Mouse (Mus musculus) forebrain, embryonic 10.5 days (tissue): ENCODE results near the gene H2afv. TPM values are rescaled to one million over a fixed set of nuclear protein-coding genes. Genes with fewer than 3 reads are reported as not detected.
A peak's percentile ranks its signal among the peaks of the same experiment; 100 is the strongest.

Experiments used
- DNase-seq: peaks from one replicate; pipeline ENCODE4 v3.0.0-alpha.2; 2017; ENCODE audit warnings: low spot score; ENCODE audit errors: extremely low spot score
- H3K27ac ChIP-seq: fragments of 300-500 bp; sonication (generic); 2 replicates; pipeline ENCODE4 v1.5.1; 2016; ENCODE audit warnings: mild to moderate bottlenecking
- H3K27me3 ChIP-seq: fragments of 300-500 bp; sonication (generic); 2 replicates; pipeline ENCODE4 v1.6.1; 2016; ENCODE audit warnings: mild to moderate bottlenecking; ENCODE audit not compliant: poor library complexity, severe bottlenecking
- H3K36me3 ChIP-seq: fragments of 300-500 bp; sonication (generic); replicated peaks from 2 replicates; pipeline ENCODE4 v1.6.1; 2016; ENCODE audit warnings: mild to moderate bottlenecking, moderate library complexity
- H3K4me1 ChIP-seq: fragments of 300-500 bp; sonication (generic); 2 replicates; pipeline ENCODE4 v1.6.1; 2016
- H3K4me3 ChIP-seq: fragments of 300-500 bp; sonication (generic); 2 replicates; pipeline ENCODE4 v1.5.1; 2016; ENCODE audit warnings: mild to moderate bottlenecking, moderate library complexity
- H3K9me3 ChIP-seq: fragments of 300-500 bp; sonication (generic); 2 replicates; pipeline ENCODE4 v1.6.1; 2016; ENCODE audit warnings: mild to moderate bottlenecking, moderate library complexity
- WGBS: fragments of 180-500 bp; shearing (Covaris S2); methylation state at CpG from one replicate; pipeline ENCODE4 v1.1.7; 2016; 5-methylcytosine and 5-hydroxymethylcytosine counted together
- microRNA-seq: library from miRNA; unstranded; fragments of <30 nt; microRNA quantifications from one replicate; pipeline ENCODE4, GENCODE M21; 2017
- polyA plus RNA-seq: library from polyadenylated mRNA; unstranded; fragments of >200 nt; fragmentation: Nextera tagmentation; extraction: Ambion mirVana; gene quantifications from 2 replicates; pipeline ENCODE4 v1.2.1, GENCODE M21; 2016

H2afv gene
- polyA plus RNA-seq, 1 experiment from 2014 or later = 844 TPM

DNA sequence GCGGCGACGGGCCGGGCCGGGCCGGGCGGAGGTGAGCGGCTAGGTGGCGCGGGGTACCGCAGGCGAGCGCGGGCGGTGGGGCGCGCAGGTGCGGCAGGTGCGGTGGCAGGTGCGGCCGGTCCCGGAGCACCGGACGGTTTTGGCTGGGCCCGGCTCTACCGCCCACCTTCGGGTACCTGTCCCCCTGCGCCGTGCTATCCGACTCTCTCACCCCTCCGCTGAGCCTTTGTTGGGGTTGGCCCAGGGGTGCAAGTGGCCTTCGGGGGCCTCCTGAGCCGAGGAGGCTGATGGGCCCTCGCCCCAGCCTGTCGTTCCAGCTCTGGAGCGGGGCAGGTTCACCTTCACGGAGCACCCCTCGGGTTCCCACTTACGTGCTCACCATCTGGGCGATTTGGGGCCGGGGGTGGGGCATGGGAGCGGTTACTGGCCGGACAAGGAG lies 54.7 kb downstream of the H2afv start:
- peak; percentile 37 for DNase-seq

DNA sequence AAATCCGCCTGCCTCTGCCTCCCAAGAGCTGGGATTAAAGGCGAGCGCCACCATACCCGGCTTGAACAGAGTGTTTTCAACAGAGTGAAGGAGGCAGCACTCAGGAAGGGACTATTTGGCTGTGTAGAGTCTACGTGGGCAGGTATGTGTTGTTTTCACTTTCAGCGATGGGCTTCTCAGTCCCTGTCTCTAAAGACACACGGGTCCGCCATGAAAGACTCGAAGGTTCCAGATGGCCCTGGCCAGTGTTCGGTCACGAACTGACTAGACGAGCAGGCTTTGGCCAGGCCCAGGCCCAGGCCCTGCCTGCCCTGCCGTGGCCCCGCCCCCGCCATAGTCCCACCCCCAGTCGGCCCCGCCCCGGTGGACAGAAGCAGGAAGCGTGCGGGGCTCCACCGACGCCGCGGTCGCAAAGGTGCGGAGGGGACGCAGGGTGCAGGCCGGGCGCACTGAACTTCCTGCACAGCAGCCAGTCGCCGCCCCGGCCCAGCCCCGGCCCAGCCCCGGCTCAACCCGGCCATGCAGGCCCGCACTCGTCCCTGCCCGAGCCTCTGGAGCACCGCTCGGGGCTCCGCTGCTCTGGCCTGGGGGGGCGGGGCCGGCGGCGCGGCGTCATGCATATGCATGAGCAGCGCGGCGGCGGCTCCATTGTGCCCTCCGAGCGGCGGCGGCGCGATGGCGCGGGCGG lies 55.4 kb downstream of the H2afv start, which contains the start of gene Zmiz2:
Zmiz2 (plus strand) TSS at position 349 of the 688 bp plus-strand sequence.
- peaks cover 26% of the 10 kb centered on the region for H3K4me1 ChIP-seq
- peak; percentile 94 for DNase-seq
- H3K9me3 ChIP-seq = no peaks in the 10 kb centered on the region
- H3K4me3 ChIP-seq = peak within 1 kb of the TSS; percentile 79
- no peaks in the 10 kb centered on the region for H3K27me3 ChIP-seq
- 6% methylated on average over 60 of the region's 60 CpGs for WGBS
- peaks cover 24% of the 10 kb centered on the region for H3K36me3 ChIP-seq
- H3K27ac ChIP-seq = peak within 1 kb of the TSS; percentile 95

More for the DNA sequence above, 54.7 kb downstream of the H2afv start:
- Histone ChIP-seq H3K4me3 (peak overlapping the region; percentile 79), H3K27me3 (no peaks in the 10 kb centered on the region), H3K9me3 (no peaks in the 10 kb centered on the region), H3K36me3 (peaks cover 30% of the 10 kb centered on the region), H3K4me1 (peaks cover 26% of the 10 kb centered on the region), H3K27ac (peak overlapping the region; percentile 95)
- WGBS = under 1% methylated on average over 43 of the region's 43 CpGs

DNA sequence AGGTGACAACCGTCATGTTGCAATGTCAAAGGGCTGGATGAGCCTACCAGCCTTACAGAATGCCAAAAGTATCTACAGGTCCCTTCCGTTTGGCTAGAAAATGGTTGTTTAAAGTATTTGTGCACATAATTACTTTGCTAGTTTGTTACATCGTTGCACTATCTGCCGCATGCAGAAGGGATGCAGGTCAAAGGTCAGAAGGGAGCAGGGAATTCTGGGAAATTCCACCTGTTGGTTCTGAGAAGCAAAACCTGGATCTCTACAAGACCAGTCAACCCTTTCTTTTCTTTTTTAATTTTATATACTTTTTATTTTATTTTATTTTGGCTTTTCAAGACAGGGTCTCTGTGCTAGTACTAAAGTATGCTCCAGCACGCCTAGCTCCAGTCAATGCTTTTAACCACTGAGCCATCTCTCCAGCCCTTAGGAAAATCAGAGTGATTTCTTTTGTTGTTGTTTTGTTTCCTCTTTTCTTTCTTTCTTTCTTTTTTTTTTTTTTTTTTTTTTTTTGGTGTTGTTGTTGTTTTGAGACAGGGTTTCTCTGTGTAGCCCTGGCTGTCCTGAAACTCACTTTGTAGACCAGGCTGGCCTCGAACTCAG lies 56.0 kb downstream of the H2afv start:
- WGBS = 88% methylated on average over 6 of the region's 6 CpGs
- no peaks in the 10 kb centered on the region for H3K27me3 ChIP-seq
- no peak for DNase-seq

GRCm38 (mm10) chr11:6380916-6381315 lies 63.3 kb downstream of the H2afv start:
- Histone ChIP-seq H3K36me3 (no peaks in the 10 kb centered on the region), H3K9me3 (no peaks in the 10 kb centered on the region), H3K27ac (no peak overlapping the region), H3K27me3 (no peaks in the 10 kb centered on the region), H3K4me1 (no peaks in the 10 kb centered on the region), H3K4me3 (no peak overlapping the region)
- 89% methylated on average over 6 of the region's 6 CpGs for WGBS
- no peak for DNase-seq

More for the DNA sequence above, 56.0 kb downstream of the H2afv start:
- H3K36me3 ChIP-seq = peaks cover 19% of the 10 kb centered on the region
- H3K27ac ChIP-seq = peak overlapping the region; percentile 95
- peak overlapping the region; percentile 79; the same call in 1 of the 2 replicates for H3K4me3 ChIP-seq
- H3K4me1 ChIP-seq = peaks cover 26% of the 10 kb centered on the region
- H3K9me3 ChIP-seq = no peaks in the 10 kb centered on the region

Small RNAs within 50 kb of the gene (microRNA-seq; reads per million reads assigned to microRNA genes)
- gene Gm22123 (not detected), gene Mir7651 (0.90 reads per million)

Other genes with a start within 250 kb of the H2afv start
- 0.57 TPM in 2 replicates for gene A730071L15Rik, start 244.4 kb downstream of the H2afv start, polyA plus RNA-seq
- 56.5 and 57.3 TPM in 2 replicates for gene Nudcd3, start 244.0 kb downstream of the H2afv start, polyA plus RNA-seq
- not detected in 2 replicates for gene Npc1l1, start 214.3 kb downstream of the H2afv start, polyA plus RNA-seq
- 133 and 135 TPM in 2 replicates for gene Ddx56, start 176.7 kb downstream of the H2afv start, polyA plus RNA-seq
- 116 and 126 TPM in 2 replicates for gene Tmed4, start 169.6 kb downstream of the H2afv start, polyA plus RNA-seq
- gene Ogdh, start 152.8 kb downstream of the H2afv start, polyA plus RNA-seq = 112 and 115 TPM in 2 replicates
- gene Zmiz2, start 55.4 kb downstream of the H2afv start, polyA plus RNA-seq = 13.6 and 15.9 TPM in 2 replicates
- 6,009 and 6,074 TPM in 2 replicates for gene Ppia, start 29.0 kb downstream of the H2afv start, polyA plus RNA-seq
- 16.9 and 18.7 TPM in 2 replicates for gene Purb, start 31.5 kb upstream of the H2afv start, polyA plus RNA-seq
- gene Myo1g, start 76.5 kb upstream of the H2afv start, polyA plus RNA-seq = 0.97 and 1.0 TPM in 2 replicates
- 99.5 and 107 TPM in 2 replicates for gene Ccm2, start 102.4 kb upstream of the H2afv start, polyA plus RNA-seq
- gene Nacad, start 161.6 kb upstream of the H2afv start, polyA plus RNA-seq = 6.2 and 7.1 TPM in 2 replicates
- gene Tbrg4, start 181.6 kb upstream of the H2afv start, polyA plus RNA-seq = 71.2 and 80.0 TPM in 2 replicates
- not detected in 2 replicates for gene Wap, start 194.2 kb upstream of the H2afv start, polyA plus RNA-seq
- gene Ramp3, start 214.1 kb upstream of the H2afv start, polyA plus RNA-seq = 5.4 and 5.6 TPM in 2 replicates